Mouse (Mus musculus): ENCODE results near the gene Calcoco1.

Calcoco1 gene

GRCm38 (mm10) chr15:102736127-102736944, 14.4 kb upstream of the Calcoco1 start:
- DNase-seq, result no peak

GRCm38 (mm10) chr15:102735031-102735430, 13.1 kb upstream of the Calcoco1 start:
- no peak for DNase-seq

GRCm38 (mm10) chr15:102733759-102734531, 12.0 kb upstream of the Calcoco1 start:
- DNase-seq, result no peak

GRCm38 (mm10) chr15:102733233-102733632, 11.3 kb upstream of the Calcoco1 start:
- no peak for DNase-seq

- no peak for DNase-seq
Measured at GRCm38 (mm10) chr15:102732406-102732805, 10.4 kb upstream of the Calcoco1 start.

- DNase-seq, result peak; percentile 66
Measured at GRCm38 (mm10) chr15:102727951-102728350, 6.0 kb upstream of the Calcoco1 start.

GRCm38 (mm10) chr15:102723358-102724135, 1.6 kb upstream of the Calcoco1 start:
- DNase-seq, result no peak

- DNase-seq, result peak; percentile 70
Measured at GRCm38 (mm10) chr15:102722500-102722931, 538 bp upstream of the Calcoco1 start.

- DNase-seq, result peak; percentile 17
Measured at GRCm38 (mm10) chr15:102721016-102721898, 721 bp downstream of the Calcoco1 start.

- peak; percentile 49 for DNase-seq
Measured at GRCm38 (mm10) chr15:102716132-102716531, 5.8 kb downstream of the Calcoco1 start.

GRCm38 (mm10) chr15:102707736-102708269, 14.2 kb downstream of the Calcoco1 start:
- no peak for DNase-seq

GRCm38 (mm10) chr15:102705923-102706503, 16.0 kb downstream of the Calcoco1 start:
- no peak for DNase-seq

GRCm38 (mm10) chr15:102705226-102705894, 16.6 kb downstream of the Calcoco1 start:
- no peak for DNase-seq

- no peak for DNase-seq
Measured at GRCm38 (mm10) chr15:102704806-102705205, 17.2 kb downstream of the Calcoco1 start.

- DNase-seq, result no peak
Measured at GRCm38 (mm10) chr15:102702972-102703371, 19.0 kb downstream of the Calcoco1 start.

GRCm38 (mm10) chr15:102698193-102698592, 23.8 kb downstream of the Calcoco1 start:
- peak; percentile 92 for DNase-seq

- peak; percentile 70 for DNase-seq
Measured at GRCm38 (mm10) chr15:102696899-102697298, 25.1 kb downstream of the Calcoco1 start.

GRCm38 (mm10) chr15:102693600-102693999, 28.4 kb downstream of the Calcoco1 start:
- DNase-seq, result peak; percentile 77

GRCm38 (mm10) chr15:102692991-102693411, 29.0 kb downstream of the Calcoco1 start:
- peak; percentile 39 for DNase-seq

- no peak for DNase-seq
Measured at GRCm38 (mm10) chr15:102692321-102692804, 29.6 kb downstream of the Calcoco1 start.
